Mouse (Mus musculus) CH12.LX (cell line): ENCODE data around the gene Spp1.

ENCODE experiments used
- CTCF ChIP-seq, 2 experiments: IDR thresholded peaks in 1 of 2; conservative IDR thresholded peaks in 1 of 2; 2 replicates each; pipeline ENCODE4 v1.5.1; 2011 to 2012; ENCODE audit warnings: low read depth in 2 of 2, low read length in 2 of 2, improper control_type of control experiment in 1 of 2, inconsistent platforms in 1 of 2, mild to moderate bottlenecking in 1 of 2, moderate library complexity in 1 of 2
- EP300 ChIP-seq: IDR thresholded peaks from 2 replicates; pipeline ENCODE4 v1.6.1; 2011; ENCODE audit warnings: low read length, improper control_type of control experiment
- JUND ChIP-seq: conservative IDR thresholded peaks from 2 replicates; pipeline ENCODE4 v1.6.1; 2011; ENCODE audit warnings: low read depth, low read length, improper control_type of control experiment
- KAT2A ChIP-seq: IDR thresholded peaks from 2 replicates; pipeline ENCODE4 v1.6.1; 2012; ENCODE audit warnings: low read length, improper control_type of control experiment, inconsistent platforms; ENCODE audit not compliant: insufficient replicate concordance
- MAFK ChIP-seq: IDR thresholded peaks from 2 replicates; pipeline ENCODE4 v1.6.1; 2011; ENCODE audit warnings: low read length, improper control_type of control experiment; ENCODE audit not compliant: insufficient replicate concordance
- MAX ChIP-seq: IDR thresholded peaks from 2 replicates; pipeline ENCODE4 v1.6.1; 2011; ENCODE audit warnings: low read length, improper control_type of control experiment
- MXI1 ChIP-seq: IDR thresholded peaks from 2 replicates; pipeline ENCODE4 v1.6.1; 2011; ENCODE audit warnings: mild to moderate bottlenecking, low read depth, low read length, improper control_type of control experiment
- POLR2A ChIP-seq: IDR thresholded peaks from 2 replicates; pipeline ENCODE4 v1.6.1; 2011; ENCODE audit warnings: low read depth, mild to moderate bottlenecking, improper control_type of control experiment, low read length
- TCF12 ChIP-seq: IDR thresholded peaks from 2 replicates; pipeline ENCODE4 v1.6.1; 2014; ENCODE audit warnings: low read depth, mild to moderate bottlenecking, inconsistent platforms, low read length, improper control_type of control experiment
- USF2 ChIP-seq: conservative IDR thresholded peaks from 2 replicates; pipeline ENCODE4 v1.6.1; 2011; ENCODE audit warnings: low read depth, low read length, improper control_type of control experiment

GRCm38 (mm10) chr5:104465731-104466130 lies 30.8 kb downstream of the Spp1 start:
- no peak for TF ChIP-seq CTCF (conservative IDR thresholded peaks at IDR 0.05 in 1 of 2, IDR thresholded peaks at IDR 0.05 in 1 of 2; ENCODE audit: low read depth in 2 of 2, low read length in 2 of 2)
- TF ChIP-seq POLR2A: no peak
- TF ChIP-seq TCF12: no peak
- no peak for TF ChIP-seq JUND
- TF ChIP-seq USF2: no peak
- no peak for TF ChIP-seq KAT2A
- TF ChIP-seq MXI1: no peak
- no peak for TF ChIP-seq MAX
- TF ChIP-seq MAFK: no peak
- no peak for TF ChIP-seq EP300
